Mouse (Mus musculus) spleen, postnatal 14 days (tissue): Measurements from ENCODE around the gene Tbc1d8.

Experiments used
- DNase-seq, 2 experiments: peaks; one replicate each; pipeline ENCODE4 v3.0.0; 2021 to 2022; ENCODE audit warnings: low spot score in 2 of 2

Gene Tbc1d8

GRCm38 (mm10) chr1:39478057-39478895, at the start of gene Tbc1d8:
TSS of gene Tbc1d8 (minus strand) at chr1:39478755.
- DNase-seq, result peak; percentile 49 to 61

DNA sequence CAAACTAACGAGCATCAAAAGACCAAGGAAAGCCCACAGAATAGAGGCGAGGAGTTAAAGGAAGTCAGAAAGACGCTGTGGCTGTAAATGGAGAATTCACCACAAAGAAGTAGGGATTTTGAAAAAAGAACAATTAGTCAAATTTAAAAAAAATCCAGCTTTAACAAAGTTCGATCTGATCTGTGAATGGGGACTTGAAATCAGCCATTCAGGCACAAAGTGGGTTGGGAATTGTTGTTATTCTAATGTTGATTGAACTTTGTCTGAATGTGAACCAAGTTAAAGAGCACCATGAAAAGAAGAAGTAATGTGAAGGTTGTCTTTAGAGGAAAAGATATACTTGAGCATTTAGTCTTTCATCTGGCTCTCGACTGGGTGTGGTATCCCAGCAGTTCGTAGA, 49.8 kb upstream of the Tbc1d8 start:
- DNase-seq, result no peak

- peak; percentile 62 to 80 for DNase-seq
Observed at GRCm38 (mm10) chr1:39527432-39527831, 48.9 kb upstream of the Tbc1d8 start.

DNA sequence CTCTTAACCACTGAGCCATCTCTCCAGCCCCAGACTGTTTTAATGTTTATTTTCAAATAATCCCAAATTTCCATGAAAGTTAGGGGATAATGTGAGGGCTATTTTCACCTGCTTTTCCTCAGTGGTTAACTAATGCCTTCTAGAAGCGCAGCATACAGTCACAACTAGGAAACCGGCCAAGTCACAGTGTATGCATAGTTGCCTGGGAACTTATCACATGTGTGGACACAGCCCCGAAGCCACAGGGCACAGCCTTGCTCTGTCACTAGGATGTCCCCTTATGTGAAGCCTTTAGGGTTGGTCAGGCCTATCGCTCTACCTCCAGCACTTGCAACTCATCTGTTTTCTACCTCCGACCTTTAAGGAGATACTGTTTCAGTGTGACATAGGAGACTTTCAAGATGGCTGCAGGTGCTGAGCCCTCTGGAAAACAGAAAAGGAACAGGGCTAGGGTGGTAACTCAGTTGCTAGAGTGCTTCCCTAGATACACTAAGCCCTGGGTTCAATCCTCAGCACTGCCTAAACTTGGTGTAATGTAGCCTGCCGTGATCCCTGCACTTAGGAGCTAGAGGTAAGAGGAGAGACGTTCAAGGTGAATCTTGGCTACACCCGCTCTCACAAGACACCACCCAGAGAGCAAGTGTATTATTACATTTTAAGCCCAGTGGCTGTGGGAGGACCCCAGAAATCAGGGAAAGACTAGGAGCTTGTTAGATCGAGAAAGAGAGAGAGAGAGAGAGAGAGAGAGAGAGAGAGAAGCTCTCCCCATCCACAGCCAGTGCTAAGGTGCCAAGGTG, 48.0 kb upstream of the Tbc1d8 start:
- no peak for DNase-seq

GRCm38 (mm10) chr1:39525763-39526162, 47.2 kb upstream of the Tbc1d8 start:
- DNase-seq, result no peak

DNA sequence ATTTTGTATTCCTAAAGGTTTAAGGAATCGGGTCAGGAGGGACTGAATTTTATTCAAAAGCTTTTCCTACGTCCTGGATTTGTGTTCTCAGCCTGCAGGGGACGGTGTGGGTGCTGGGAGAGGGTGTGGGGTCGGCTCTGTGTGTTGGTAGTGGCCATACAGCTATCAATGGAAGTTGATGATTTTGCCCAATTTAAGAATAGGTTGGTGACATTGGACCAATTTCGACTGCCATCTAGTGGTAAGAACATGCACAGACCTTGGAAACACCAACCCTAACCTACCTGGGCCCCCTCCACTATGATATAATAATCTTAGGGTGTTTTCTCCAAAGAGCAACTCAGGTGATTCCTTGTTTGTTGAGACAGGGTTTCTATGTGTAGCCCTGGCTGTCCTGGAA, 44.0 kb upstream of the Tbc1d8 start:
- no peak for DNase-seq

GRCm38 (mm10) chr1:39521326-39521725, 42.8 kb upstream of the Tbc1d8 start:
- DNase-seq, result no peak

DNA sequence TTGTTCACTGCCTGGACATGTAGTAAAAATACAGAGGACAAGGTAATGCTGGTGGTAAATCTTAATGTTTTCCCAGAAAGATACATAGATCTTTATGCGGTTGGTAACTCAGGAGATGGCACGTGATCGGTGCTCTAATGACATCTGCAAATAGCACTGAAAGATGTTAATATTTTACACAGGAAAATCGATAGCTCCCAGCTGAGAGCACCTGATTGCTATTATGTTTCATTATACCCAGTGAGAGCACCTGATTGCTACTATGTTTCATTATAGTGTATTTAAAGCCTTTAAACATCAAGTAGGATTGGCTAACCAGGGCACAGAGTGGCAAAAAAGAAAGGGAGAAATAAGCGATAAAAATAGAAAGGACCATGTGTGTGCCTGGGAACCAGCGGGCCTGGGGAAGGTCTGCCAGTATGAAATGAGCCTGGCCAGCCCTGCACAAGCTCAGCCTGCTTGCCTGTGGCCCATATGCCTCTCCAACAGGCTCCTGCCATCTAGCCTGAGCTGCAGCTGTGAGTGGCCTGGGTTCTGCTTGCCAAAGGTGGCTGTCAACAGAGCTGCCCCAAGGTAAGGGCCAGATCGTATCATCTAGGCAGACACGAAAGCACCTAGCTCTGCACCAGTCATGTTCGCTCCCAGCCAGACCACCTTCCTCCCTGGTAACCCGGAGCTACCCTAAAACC, 36.9 kb upstream of the Tbc1d8 start:
- DNase-seq, result no peak

GRCm38 (mm10) chr1:39512183-39512582, 33.6 kb upstream of the Tbc1d8 start:
- no peak for DNase-seq

- no peak for DNase-seq
Observed at GRCm38 (mm10) chr1:39511775-39512174, 33.2 kb upstream of the Tbc1d8 start.

GRCm38 (mm10) chr1:39505600-39505999, 27.0 kb upstream of the Tbc1d8 start:
- DNase-seq, result no peak

GRCm38 (mm10) chr1:39504261-39504660, 25.7 kb upstream of the Tbc1d8 start:
- no peak for DNase-seq

DNA sequence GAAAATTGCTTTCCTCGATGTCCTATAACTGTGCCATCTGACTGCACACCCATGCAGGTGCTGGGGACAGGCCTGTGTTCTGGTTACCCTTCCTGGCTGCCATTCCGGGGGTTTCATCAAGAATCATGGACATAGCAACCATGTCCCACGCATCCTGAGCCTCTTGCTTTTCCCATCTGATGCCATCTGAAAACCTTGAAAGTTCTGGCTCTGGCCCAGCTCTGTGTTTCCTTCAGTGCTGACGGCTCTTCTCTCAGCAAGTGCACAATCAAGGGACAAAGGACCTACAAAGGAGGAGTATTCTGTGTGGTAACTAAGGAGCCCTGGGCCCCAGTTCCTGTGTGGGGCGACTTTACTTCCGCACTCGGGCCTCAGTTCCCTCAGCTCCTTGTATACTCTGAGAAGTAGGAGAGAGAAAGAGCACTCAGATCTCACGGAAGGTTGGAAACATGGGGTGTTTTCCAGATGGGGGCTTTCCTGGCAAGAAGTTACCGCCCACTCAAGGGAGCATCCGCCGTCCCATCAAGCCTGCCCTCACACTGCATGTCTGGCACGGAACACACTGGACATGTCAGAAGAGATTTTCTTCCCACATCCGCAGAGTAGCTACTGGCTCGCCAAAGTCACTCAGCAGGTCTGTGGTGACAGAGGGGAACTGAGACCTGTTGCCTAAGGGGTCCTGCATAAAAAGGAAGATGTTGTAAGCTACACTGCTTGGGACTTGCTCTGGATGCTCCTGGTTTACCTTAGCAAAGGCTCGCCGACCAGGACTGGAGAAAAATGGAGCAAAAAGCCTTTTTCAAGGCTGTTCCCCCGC, 24.5 kb upstream of the Tbc1d8 start:
- no peak for DNase-seq

DNA sequence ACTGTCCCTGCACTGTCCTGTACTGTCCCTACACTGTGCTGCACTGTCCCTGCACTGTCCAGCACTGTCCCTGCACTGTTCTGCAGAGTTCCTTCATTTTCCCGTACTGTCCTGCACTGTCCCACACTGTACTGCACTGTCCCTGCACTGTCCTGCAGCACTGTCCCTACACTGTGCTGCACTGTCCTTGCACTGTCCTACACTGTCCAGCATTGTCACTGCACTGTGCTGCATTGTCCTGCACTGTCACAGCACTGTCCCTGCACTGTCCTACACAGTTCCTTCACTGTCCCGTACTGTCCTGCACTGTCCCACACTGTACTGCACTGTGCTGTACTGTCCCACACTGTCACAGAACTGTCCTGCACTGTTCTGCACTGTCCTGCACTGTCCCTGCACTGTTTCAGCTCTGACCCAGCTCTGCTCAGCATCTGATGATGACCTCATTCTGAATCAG, 21.0 kb upstream of the Tbc1d8 start:
- DNase-seq, result no peak

DNA sequence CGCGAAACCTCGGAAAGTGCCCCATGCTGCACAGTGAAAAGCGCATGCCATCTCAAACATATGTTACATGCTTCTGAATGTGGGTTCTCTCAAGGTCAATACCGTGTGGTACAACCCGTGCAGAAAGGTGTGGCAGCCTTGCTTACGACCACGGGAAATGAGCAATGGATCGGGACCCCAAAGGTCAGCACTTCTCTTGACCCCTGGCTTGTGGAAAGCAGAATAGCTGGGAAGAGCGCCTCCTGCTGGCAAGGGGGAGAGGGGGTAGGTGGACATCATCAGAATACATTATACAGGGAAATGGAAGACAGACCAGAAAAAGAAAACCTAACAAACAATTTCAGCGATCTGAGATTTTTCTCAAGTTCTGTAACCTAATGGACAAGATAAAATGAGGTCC, 19.2 kb upstream of the Tbc1d8 start:
- no peak for DNase-seq

GRCm38 (mm10) chr1:39496995-39497394, 18.4 kb upstream of the Tbc1d8 start:
- DNase-seq, result no peak

- no peak for DNase-seq
Observed at GRCm38 (mm10) chr1:39493664-39494063, 15.1 kb upstream of the Tbc1d8 start.

DNA sequence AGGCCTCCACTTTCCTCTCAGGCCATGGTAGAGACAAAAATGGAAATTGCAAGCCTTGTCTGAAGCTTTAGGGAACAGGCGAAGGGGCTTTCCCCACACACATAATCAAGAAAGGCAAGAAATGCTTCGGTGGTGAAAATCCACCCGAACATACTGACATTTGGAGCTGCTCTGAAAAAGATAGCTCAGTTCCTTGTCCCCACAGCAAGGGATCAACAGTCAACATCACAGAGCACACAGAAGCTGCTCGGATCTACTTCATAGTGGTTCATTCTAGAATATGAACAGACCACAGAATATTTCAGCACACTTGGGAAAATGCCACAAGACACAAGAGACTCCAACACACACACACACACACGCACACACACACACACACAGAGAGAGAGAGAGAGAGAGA, 14.6 kb upstream of the Tbc1d8 start:
- no peak for DNase-seq

DNA sequence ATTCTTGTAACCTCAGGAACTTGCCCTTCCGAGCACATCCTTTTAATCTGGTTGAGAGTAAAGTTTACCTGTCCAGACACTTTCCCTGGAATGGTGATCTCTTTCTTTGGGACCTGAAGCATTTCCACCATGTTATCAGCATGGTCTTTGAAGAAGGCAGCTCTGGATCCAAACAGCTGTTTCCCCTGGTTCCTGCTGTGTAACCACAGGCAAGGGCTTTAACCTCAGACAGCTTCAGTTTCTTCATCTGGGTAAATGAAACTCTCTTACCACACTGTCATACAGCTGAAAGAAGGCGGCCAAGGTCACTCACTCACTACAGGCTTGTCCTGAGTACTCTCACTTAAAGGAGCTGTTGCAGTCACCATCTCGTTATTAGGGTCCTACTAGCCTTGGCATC, 8.8 kb upstream of the Tbc1d8 start:
- no peak for DNase-seq

DNA sequence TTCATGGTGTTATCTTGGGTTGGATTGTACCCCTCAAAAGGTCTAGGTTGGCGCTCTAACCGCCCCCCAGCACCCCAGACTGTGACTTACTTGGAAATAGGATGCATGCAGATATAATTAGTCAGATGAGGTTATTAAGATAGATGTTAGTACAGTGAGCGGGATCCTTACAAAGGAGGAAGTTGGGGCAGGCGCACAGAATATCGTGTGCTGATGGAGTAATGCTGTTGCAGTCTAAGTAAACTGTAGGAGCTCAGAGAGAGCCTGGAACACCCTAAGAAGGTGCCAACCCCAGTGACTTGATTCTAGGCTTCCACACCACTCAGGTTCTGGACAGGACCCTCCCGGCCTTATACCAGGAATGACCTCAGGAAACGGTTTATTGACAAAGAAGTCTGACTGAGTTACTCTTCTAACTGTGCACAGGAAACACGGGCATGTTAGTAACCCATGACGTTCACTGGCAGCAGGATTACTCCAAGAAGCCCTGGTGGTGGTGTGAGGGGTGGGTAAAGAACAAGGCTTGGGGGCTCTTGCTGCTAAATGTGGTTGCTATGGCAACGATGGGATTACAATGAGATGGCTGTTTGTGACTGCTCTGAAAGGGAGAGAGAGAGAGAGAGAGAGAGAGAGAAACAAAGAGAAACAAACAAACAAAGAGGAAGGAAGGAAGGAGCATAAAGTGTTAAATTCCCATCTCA, 3.7 kb upstream of the Tbc1d8 start:
- DNase-seq, result no peak

GRCm38 (mm10) chr1:39479254-39479653, 699 bp upstream of the Tbc1d8 start:
- no peak for DNase-seq
